Mouse (Mus musculus): ENCODE data around the gene Dcakd. TPM values are rescaled to one million over a fixed set of nuclear protein-coding genes. Genes with fewer than 3 reads are reported as not detected.
A peak's percentile ranks its signal among the peaks of the same experiment; 100 is the strongest.

The Dcakd gene
- total and polyA plus RNA-seq, 2 experiments from 2014 or later: 165 to 191 TPM

- no peak for ATAC-seq (ENCODE audit: low FRiP score)
- H3K27me3 ChIP-seq (ENCODE audit: insufficient read depth, low read length): no peaks in the 10 kb centered on the region
- no peak for DNase-seq (ENCODE audit: low spot score)
- no peak overlapping the region for H3K27ac ChIP-seq (ENCODE audit: low read depth, low read length)
- H3K4me2 ChIP-seq (ENCODE audit: low read depth, low read length, poor library complexity, severe bottlenecking): no peak overlapping the region
- 0 out of 2 replicates have a peak, but pooled peaks cover 3% of the 10 kb centered on the region for H3K36me3 ChIP-seq (ENCODE audit: insufficient read depth, low read length)
- H3K4me1 ChIP-seq (ENCODE audit: insufficient read depth, low read length): no peaks in the 10 kb centered on the region
- peak; percentile 42 for TF ChIP-seq CTCF (IDR thresholded peaks at IDR 0.05)
- no peaks in the 10 kb centered on the region for H3K9me3 ChIP-seq (ENCODE audit: low read length)
- H3K4me3 ChIP-seq (ENCODE audit: low read depth, low read length): no peak overlapping the region
- H3K9ac ChIP-seq (replicated peaks; ENCODE audit: low read length, poor library complexity, severe bottlenecking): no peak overlapping the region
- WGBS: 93% methylated on average over 8 of the region's 8 CpGs
These were observed 18.9 kb downstream of the Dcakd start for GRCm38 (mm10) chr11:103009208-103009607.

GRCm38 (mm10) chr11:103008558-103008957 lies 19.6 kb downstream of the Dcakd start:
- Histone ChIP-seq H3K4me3 (ENCODE audit: low read depth, low read length) (no peak overlapping the region), H3K27ac (ENCODE audit: low read depth, low read length) (no peak overlapping the region), H3K9ac (replicated peaks; ENCODE audit: low read length, poor library complexity, severe bottlenecking) (no peak overlapping the region), H3K27me3 (ENCODE audit: insufficient read depth, low read length) (no peaks in the 10 kb centered on the region), H3K9me3 (ENCODE audit: low read length) (no peaks in the 10 kb centered on the region), H3K4me2 (ENCODE audit: low read depth, low read length, poor library complexity, severe bottlenecking) (no peak overlapping the region), H3K4me1 (ENCODE audit: insufficient read depth, low read length) (no peaks in the 10 kb centered on the region), H3K36me3 (ENCODE audit: insufficient read depth, low read length) (0 out of 2 replicates have a peak, but pooled peaks cover 3% of the 10 kb centered on the region)
- WGBS: 81% methylated on average over 7 of the region's 7 CpGs
- TF ChIP-seq CTCF (IDR thresholded peaks at IDR 0.05): no peak
- no peak for DNase-seq (ENCODE audit: low spot score)
- ATAC-seq (ENCODE audit: low FRiP score): no peak

DNA sequence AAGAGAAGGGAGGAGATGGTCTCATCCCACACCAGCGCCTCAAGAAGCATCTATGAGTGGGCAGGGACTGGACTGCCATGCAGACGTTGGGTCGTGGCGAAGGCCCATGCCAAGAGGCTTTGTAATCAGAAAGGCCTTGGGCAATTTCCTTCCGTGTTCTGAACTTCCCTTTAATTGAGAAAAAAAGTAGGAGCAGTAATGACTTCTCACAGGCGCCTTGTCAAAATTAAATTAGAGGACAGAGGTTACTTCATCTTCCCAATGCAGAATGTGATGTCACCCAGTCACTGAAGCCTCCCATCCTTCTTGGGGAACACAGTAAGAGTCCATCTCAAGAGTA lies 21.2 kb downstream of the Dcakd start:
- no peak overlapping the region for H3K4me2 ChIP-seq (ENCODE audit: low read depth, low read length, poor library complexity, severe bottlenecking)

GRCm38 (mm10) chr11:103006286-103007000 lies 21.7 kb downstream of the Dcakd start:
- no peak for ATAC-seq (ENCODE audit: low FRiP score)
- no peak overlapping the region for H3K27ac ChIP-seq (ENCODE audit: low read depth, low read length)
- TF ChIP-seq CTCF (IDR thresholded peaks at IDR 0.05): no peak
- H3K9ac ChIP-seq (replicated peaks; ENCODE audit: low read length, poor library complexity, severe bottlenecking): no peak overlapping the region
- no peak overlapping the region for H3K4me3 ChIP-seq (ENCODE audit: low read depth, low read length)
- DNase-seq (ENCODE audit: low spot score): no peak
- no peaks in the 10 kb centered on the region for H3K9me3 ChIP-seq (ENCODE audit: low read length)
- 93% methylated on average over 7 of the region's 7 CpGs for WGBS
- H3K27me3 ChIP-seq (ENCODE audit: insufficient read depth, low read length): no peaks in the 10 kb centered on the region
- 0 out of 2 replicates have a peak, but pooled peaks cover 3% of the 10 kb centered on the region for H3K4me1 ChIP-seq (ENCODE audit: insufficient read depth, low read length)
- no peak overlapping the region for H3K4me2 ChIP-seq (ENCODE audit: low read depth, low read length, poor library complexity, severe bottlenecking)
- H3K36me3 ChIP-seq (ENCODE audit: insufficient read depth, low read length): no peaks in the 10 kb centered on the region

More for the DNA sequence above, 21.2 kb downstream of the Dcakd start:
- WGBS: 85% methylated on average over 6 of the region's 6 CpGs
- Histone ChIP-seq H3K27me3 (ENCODE audit: insufficient read depth, low read length) (no peaks in the 10 kb centered on the region), H3K9me3 (ENCODE audit: low read length) (no peaks in the 10 kb centered on the region), H3K27ac (ENCODE audit: low read depth, low read length) (no peak overlapping the region), H3K4me3 (ENCODE audit: low read depth, low read length) (no peak overlapping the region), H3K4me1 (ENCODE audit: insufficient read depth, low read length) (0 out of 2 replicates have a peak, but pooled peaks cover 3% of the 10 kb centered on the region), H3K9ac (replicated peaks; ENCODE audit: low read length, poor library complexity, severe bottlenecking) (no peak overlapping the region), H3K36me3 (ENCODE audit: insufficient read depth, low read length) (no peaks in the 10 kb centered on the region)
- TF ChIP-seq CTCF (IDR thresholded peaks at IDR 0.05): no peak
- DNase-seq (ENCODE audit: low spot score): no peak
- no peak for ATAC-seq (ENCODE audit: low FRiP score)

GRCm38 (mm10) chr11:103005254-103005981 lies 22.7 kb downstream of the Dcakd start:
- H3K4me2 ChIP-seq (ENCODE audit: low read depth, low read length, poor library complexity, severe bottlenecking): no peak overlapping the region
- no peaks in the 10 kb centered on the region for H3K27me3 ChIP-seq (ENCODE audit: insufficient read depth, low read length)
- WGBS: 91% methylated on average over 11 of the region's 11 CpGs
- TF ChIP-seq CTCF (IDR thresholded peaks at IDR 0.05): no peak
- H3K9ac ChIP-seq (replicated peaks; ENCODE audit: low read length, poor library complexity, severe bottlenecking): no peak overlapping the region
- no peak overlapping the region for H3K27ac ChIP-seq (ENCODE audit: low read depth, low read length)
- H3K4me1 ChIP-seq (ENCODE audit: insufficient read depth, low read length): 0 out of 2 replicates have a peak, but pooled peaks cover 3% of the 10 kb centered on the region
- no peak overlapping the region for H3K4me3 ChIP-seq (ENCODE audit: low read depth, low read length)
- no peaks in the 10 kb centered on the region for H3K36me3 ChIP-seq (ENCODE audit: insufficient read depth, low read length)
- H3K9me3 ChIP-seq (ENCODE audit: low read length): no peaks in the 10 kb centered on the region
- ATAC-seq (ENCODE audit: low FRiP score) (no peak), DNase-seq (ENCODE audit: low spot score) (no peak)

GRCm38 (mm10) chr11:103004852-103005251 lies 23.3 kb downstream of the Dcakd start:
- Histone ChIP-seq H3K27ac (ENCODE audit: low read depth, low read length) (no peak overlapping the region), H3K4me2 (ENCODE audit: low read depth, low read length, poor library complexity, severe bottlenecking) (no peak overlapping the region), H3K36me3 (ENCODE audit: insufficient read depth, low read length) (no peaks in the 10 kb centered on the region), H3K4me3 (ENCODE audit: low read depth, low read length) (no peak overlapping the region), H3K27me3 (ENCODE audit: insufficient read depth, low read length) (no peaks in the 10 kb centered on the region), H3K9me3 (ENCODE audit: low read length) (no peaks in the 10 kb centered on the region), H3K4me1 (ENCODE audit: insufficient read depth, low read length) (0 out of 2 replicates have a peak, but pooled peaks cover 3% of the 10 kb centered on the region), H3K9ac (replicated peaks; ENCODE audit: low read length, poor library complexity, severe bottlenecking) (no peak overlapping the region)
- TF ChIP-seq CTCF (IDR thresholded peaks at IDR 0.05): no peak
- DNase-seq (ENCODE audit: low spot score) (no peak), ATAC-seq (ENCODE audit: low FRiP score) (no peak)
- WGBS: 44% methylated on average over 1 of the region's 1 CpGs

All from midbrain, postnatal 0 days (tissue).